Mouse (Mus musculus): ENCODE results near the gene Gm20518.

Gm20518 gene

GRCm38 (mm10) chr16:17896091-17896490, 4.6 kb upstream of the Gm20518 start:
- DNase-seq (ENCODE audit: low read depth, low spot score): no peak

DNA sequence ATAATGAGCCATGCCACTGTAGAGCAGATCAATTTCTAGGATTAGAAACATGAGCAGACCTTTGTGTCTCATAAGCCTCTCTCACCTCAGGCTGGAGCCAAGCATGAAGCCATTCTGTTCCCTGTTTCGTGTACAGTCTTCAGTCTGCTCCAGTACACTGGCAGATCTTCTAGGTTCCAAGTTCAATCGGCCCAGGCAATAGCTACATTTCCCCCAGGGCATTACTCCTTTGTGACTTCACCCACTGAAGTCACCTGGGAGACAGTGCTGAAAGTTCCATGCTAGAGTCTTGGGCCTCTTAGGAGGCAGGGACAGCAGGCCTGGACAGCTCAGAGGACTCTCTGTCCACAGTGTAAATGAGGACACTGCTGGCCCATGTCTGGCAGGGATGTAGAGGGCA, 2.5 kb upstream of the Gm20518 start, which contains the start of gene Tssk1:
Gene Tssk1, plus strand, starts transcription at position 301 of the 400 bp plus-strand sequence.
- no peak for DNase-seq (ENCODE audit: low read depth, low spot score)

GRCm38 (mm10) chr16:17892606-17893005, 1.1 kb upstream of the Gm20518 start:
- DNase-seq (ENCODE audit: low read depth, low spot score): no peak

GRCm38 (mm10) chr16:17890917-17891566, 429 bp downstream of the Gm20518 start:
- DNase-seq (ENCODE audit: low read depth, low spot score): peak; percentile 39

DNA sequence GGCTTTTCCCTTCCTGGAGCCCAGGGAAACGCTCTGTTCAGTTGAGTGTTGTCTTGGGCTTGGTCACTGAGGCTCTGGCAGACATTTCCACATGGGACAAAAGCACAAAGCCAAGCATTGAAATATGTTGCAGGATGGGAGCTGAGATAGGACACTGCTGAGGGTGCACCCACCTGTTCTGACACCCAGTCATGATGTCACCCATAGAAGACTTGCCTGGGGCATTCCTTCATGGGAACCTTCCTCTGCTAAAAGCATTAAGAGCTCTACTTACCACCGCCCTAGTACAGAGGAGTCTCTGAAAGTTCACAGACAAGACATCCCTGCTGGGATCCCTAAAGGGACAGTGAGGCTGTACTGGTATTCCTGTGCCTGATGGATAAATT, 1.1 kb downstream of the Gm20518 start:
- no peak for DNase-seq (ENCODE audit: low read depth, low spot score)

DNA sequence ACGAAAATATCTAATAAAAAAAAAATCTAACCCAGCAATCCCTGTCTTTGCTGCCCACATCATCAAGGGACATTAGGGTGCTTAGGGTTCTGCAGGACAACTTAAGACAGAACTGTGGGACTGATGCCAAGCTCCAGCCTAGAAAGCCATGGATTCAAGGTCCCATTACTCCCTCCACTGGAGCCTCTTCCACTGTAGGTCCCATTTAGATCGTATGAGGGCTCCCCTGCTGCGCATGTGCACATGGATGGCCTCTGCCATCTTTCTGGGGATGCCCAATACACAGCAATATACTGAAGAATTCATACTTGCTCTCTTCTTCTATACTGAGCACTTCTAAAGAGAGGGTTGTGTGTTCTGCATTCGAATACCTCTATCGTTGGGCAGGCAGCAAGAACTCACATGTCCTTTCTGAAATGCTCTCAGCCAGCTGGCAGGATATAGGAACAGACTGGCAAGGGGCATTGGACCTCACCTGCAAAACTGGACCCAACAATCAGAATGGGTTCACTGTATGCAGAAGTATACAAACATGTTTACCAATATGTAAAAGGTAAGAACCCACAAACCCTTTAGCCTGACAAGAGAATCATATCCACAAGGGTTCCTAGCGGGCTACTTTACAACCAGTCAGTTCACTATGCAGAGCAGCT, 1.7 kb downstream of the Gm20518 start:
- DNase-seq (ENCODE audit: low read depth, low spot score): no peak

DNA sequence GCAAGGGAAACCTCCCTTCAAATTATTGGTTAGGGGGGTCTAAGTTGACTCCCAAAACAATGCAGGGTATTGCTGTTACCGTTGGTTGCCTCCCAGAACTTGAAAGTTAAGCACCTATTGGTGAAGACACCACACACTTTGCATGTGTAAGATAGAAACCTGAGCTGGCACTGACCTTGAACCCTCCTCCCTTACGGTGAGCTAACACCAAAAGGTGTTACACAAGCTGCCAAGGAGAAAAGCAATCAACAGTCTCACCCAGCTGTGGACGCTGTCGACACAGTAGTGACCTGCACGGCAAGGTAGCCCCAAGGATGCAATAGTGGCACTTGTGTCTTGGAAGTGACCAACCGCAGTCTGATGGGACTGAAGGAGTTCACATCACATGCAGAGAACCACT, 7.4 kb downstream of the Gm20518 start:
- no peak for DNase-seq (ENCODE audit: low read depth, low spot score)

GRCm38 (mm10) chr16:17882196-17882595, 9.3 kb downstream of the Gm20518 start:
- no peak for DNase-seq (ENCODE audit: low read depth, low spot score)

DNA sequence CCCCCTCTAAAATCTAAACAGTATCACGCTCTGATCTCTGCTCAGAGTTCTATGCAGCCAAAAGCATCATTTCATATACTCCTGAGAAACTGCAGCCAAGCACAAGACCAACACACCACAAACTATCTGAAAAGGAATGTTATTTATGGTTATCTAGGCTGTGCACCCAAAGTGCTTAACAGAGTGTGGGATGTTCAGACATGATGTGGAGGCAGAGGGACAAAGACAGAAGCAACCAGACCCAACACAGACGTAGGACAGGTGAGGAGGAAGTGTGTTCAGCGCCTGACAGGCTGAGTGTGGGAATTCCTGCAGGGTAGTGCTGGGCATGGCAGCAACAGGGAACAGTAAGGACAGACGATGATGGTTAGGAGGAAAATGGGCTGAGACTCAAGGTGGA, 11.9 kb downstream of the Gm20518 start:
- no peak for DNase-seq (ENCODE audit: low read depth, low spot score)

DNA sequence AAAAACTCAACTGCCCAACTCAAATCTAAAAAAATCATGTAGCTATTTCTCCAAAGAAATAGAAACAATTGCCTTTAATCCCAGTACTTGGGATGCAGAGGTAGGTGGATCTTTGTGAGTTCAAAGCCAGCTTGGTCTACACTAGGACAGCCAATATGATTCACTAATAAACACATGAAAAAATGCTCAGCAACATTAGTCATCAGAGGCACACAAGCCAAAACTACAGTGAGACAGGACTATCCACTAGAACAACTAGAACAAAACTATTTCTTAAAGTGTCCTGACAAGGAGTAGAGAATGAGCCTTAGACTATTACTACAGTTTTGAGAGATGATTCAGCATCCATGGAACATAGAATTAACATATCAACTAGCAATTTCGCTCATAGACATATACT, 15.4 kb downstream of the Gm20518 start:
- no peak for DNase-seq (ENCODE audit: low read depth, low spot score)

DNA sequence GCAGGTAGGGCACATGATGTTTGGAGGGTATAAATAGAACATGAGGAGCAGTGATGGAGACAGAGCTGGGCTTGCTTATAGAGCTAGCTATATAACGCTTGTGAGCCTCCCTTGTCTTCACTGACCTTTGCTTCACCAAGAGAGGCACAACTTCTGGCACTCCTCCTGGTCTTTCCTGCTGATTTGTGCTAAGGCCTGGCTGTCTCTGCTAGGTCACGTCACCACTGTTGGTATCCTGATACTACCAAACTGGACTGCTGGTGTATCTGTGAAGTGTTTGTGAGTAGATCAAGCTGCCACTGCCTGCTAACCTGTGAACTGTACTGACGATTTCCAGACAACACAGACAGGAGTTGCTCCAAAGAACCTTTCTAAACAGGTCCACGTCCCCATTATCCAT, 16.3 kb downstream of the Gm20518 start:
- no peak for DNase-seq (ENCODE audit: low read depth, low spot score)

- no peak for DNase-seq (ENCODE audit: low read depth, low spot score)
These were observed 18.5 kb downstream of the Gm20518 start for GRCm38 (mm10) chr16:17872995-17873394.

- DNase-seq (ENCODE audit: low read depth, low spot score): no peak
These were observed 20.2 kb downstream of the Gm20518 start for GRCm38 (mm10) chr16:17871248-17871647.

GRCm38 (mm10) chr16:17865770-17866169, 25.7 kb downstream of the Gm20518 start:
- DNase-seq (ENCODE audit: low read depth, low spot score): no peak

- DNase-seq (ENCODE audit: low read depth, low spot score): no peak
These were observed 26.2 kb downstream of the Gm20518 start for GRCm38 (mm10) chr16:17865293-17865692.

DNA sequence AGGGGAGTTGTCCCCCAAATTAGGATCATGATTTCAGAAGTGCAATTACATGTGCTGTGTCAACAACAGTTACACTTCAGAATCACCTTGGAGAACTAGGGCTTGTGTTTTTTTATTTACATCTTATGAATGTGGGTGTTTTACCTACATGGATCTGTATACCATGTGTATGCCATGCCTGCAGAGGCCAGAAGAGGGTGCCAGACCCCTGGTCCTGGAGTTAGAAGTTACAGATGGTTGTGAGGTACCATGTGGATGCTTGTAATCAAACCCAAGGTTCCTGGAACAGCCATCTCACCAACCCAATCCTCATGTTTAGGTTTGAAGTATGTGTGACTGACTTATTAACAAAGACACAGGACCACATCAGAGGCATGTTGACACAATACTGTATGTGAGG, 32.9 kb downstream of the Gm20518 start:
- DNase-seq (ENCODE audit: low read depth, low spot score): no peak

- no peak for DNase-seq (ENCODE audit: low read depth, low spot score)
These were observed 34.3 kb downstream of the Gm20518 start for GRCm38 (mm10) chr16:17857157-17857556.

GRCm38 (mm10) chr16:17853263-17853662, 38.2 kb downstream of the Gm20518 start:
- no peak for DNase-seq (ENCODE audit: low read depth, low spot score)

DNA sequence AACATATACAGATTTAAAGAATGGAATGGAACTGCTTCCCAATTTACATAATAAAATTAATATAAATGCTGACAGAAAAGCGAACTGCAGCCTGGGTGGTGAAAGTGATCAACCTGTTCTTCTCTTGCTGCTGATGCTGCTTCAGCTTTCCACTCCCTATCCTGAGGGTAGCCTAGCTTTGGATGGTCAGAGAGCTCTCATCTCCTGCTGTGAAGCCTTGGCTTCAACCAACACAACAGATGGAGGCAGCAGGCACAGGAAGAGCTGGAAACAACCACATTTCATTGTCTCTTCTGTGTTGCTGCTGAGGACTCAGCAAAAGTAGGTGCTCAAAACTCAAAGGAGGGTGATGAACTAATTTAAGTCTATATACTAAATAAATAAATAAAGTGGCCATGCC, 39.6 kb downstream of the Gm20518 start:
- DNase-seq (ENCODE audit: low read depth, low spot score): no peak

GRCm38 (mm10) chr16:17851331-17851730, 40.1 kb downstream of the Gm20518 start:
- DNase-seq (ENCODE audit: low read depth, low spot score): no peak

DNA sequence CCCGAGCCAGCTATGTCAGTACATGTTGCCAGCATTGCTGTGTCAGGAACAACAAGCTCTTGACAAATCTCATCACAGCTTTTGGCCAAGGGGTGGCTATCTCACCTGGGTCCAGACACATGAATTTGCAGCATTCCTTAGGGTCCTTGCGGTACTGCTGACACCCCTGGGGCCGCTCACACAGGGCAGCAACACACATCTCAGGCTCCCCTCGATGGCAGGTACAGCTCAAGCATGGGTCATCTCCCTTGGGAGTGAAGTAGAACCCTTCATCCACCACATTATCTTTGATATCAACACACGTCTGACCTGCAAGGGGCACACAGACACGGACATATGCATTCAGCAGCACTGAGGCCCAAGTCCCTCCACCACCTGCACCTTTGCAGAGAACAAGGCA, 42.0 kb downstream of the Gm20518 start:
- DNase-seq (ENCODE audit: low read depth, low spot score): no peak

- peak; percentile 34 for DNase-seq (ENCODE audit: low read depth, low spot score)
These were observed 42.5 kb downstream of the Gm20518 start for GRCm38 (mm10) chr16:17848928-17849327.

- DNase-seq (ENCODE audit: low read depth, low spot score): no peak
These were observed 43.0 kb downstream of the Gm20518 start for GRCm38 (mm10) chr16:17848431-17848830.
